Mouse (Mus musculus) heart, embryonic 16.5 days (tissue): ENCODE data around the gene Col6a4. TPM values are rescaled to one million over a fixed set of nuclear protein-coding genes. Genes with fewer than 3 reads are reported as not detected.

Source experiments
- ATAC-seq: fragments of 200-750 bp; cut with Nextera tagmentation; replicated peaks from 2 replicates; pipeline ENCODE4 v1.8.0; 2017; ENCODE audit warnings: moderate number of reproducible peaks; ENCODE audit not compliant: insufficient read depth, low FRiP score; ENCODE audit errors: extremely low read depth
- H3K27ac ChIP-seq: fragments of 300-500 bp; sonication (generic); 2 replicates; pipeline ENCODE4 v1.5.1; 2014; ENCODE audit warnings: mild to moderate bottlenecking, low read length, control low read depth, moderate library complexity
- H3K27me3 ChIP-seq: fragments of 300-500 bp; sonication (generic); 2 replicates; pipeline ENCODE4 v1.6.1; 2014; ENCODE audit warnings: low read length, mixed read lengths; ENCODE audit not compliant: control insufficient read depth, insufficient read depth
- H3K36me3 ChIP-seq: fragments of 300-500 bp; sonication (generic); 2 replicates; pipeline ENCODE4 v1.6.1; 2014; ENCODE audit not compliant: control insufficient read depth, insufficient read depth
- H3K4me1 ChIP-seq: fragments of 300-500 bp; sonication (generic); 2 replicates; pipeline ENCODE4 v1.6.1; 2014; ENCODE audit warnings: low read length, mixed read lengths; ENCODE audit not compliant: control insufficient read depth, insufficient read depth
- H3K4me2 ChIP-seq: fragments of 300-500 bp; sonication (generic); 2 replicates; pipeline ENCODE4 v1.6.1; 2014; ENCODE audit warnings: low read depth, mild to moderate bottlenecking, control low read depth, low read length
- H3K4me3 ChIP-seq: fragments of 300-500 bp; sonication (generic); 2 replicates; pipeline ENCODE4 v1.5.1; 2014; ENCODE audit warnings: mild to moderate bottlenecking, control low read depth, low read length
- H3K9ac ChIP-seq: fragments of 300-500 bp; sonication (generic); 2 replicates; pipeline ENCODE4 v1.6.1; 2014; ENCODE audit warnings: low read length, control low read depth
- H3K9me3 ChIP-seq: fragments of 300-500 bp; sonication (generic); replicated peaks from 2 replicates; pipeline ENCODE4 v1.6.1; 2016; ENCODE audit warnings: low read length; ENCODE audit not compliant: control insufficient read depth
- WGBS: fragments of 180-500 bp; shearing (Covaris S2); extraction: QIAGEN DNeasy Blood & Tissue Kit; methylation state at CpG from one replicate; pipeline ENCODE4 v1.1.7; 2014; 5-methylcytosine and 5-hydroxymethylcytosine counted together
- polyA plus RNA-seq: library from polyadenylated mRNA; unstranded; fragments of >200 nt; fragmentation: Nextera tagmentation; extraction: Ambion mirVana; gene quantifications from 2 replicates; pipeline ENCODE4 v1.2.1, GENCODE M21; 2015

Gene Col6a4
- 0.20 and 0.32 TPM in 2 replicates for polyA plus RNA-seq

DNA sequence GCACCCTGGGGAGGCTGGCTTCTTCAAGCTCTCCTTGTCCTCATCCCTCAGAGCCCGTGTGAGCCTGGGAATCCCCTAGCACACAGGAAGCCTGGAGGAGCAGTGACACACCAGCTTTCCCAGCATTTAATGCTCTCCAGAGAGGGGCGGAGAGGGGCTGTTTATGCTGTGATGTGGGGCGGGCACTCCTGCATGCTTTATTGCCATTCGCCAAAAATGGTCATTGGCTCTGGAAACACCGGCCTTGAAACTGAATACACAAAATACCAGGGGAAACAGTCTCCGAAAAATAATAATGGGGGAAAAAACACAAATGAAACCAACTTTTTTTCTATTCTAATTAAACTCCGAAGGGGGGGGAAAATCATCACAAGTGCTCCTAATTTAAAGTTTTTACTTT lies at the start of gene Col6a4:
Col6a4 (minus strand) TSS at position 101 of the 400 bp plus-strand sequence.
- no peaks in the 10 kb centered on the region for H3K27me3 ChIP-seq
- H3K36me3 ChIP-seq = no peaks in the 10 kb centered on the region
- no peak within 1 kb of the TSS for H3K27ac ChIP-seq
- ATAC-seq = no peak
- H3K4me2 ChIP-seq = no peak within 1 kb of the TSS
- H3K4me1 ChIP-seq = no peaks in the 10 kb centered on the region
- 60% methylated on average over 7 of the region's 7 CpGs for WGBS
- no peak within 1 kb of the TSS for H3K4me3 ChIP-seq
- no peaks in the 10 kb centered on the region for H3K9me3 ChIP-seq
- no peak within 1 kb of the TSS for H3K9ac ChIP-seq

DNA sequence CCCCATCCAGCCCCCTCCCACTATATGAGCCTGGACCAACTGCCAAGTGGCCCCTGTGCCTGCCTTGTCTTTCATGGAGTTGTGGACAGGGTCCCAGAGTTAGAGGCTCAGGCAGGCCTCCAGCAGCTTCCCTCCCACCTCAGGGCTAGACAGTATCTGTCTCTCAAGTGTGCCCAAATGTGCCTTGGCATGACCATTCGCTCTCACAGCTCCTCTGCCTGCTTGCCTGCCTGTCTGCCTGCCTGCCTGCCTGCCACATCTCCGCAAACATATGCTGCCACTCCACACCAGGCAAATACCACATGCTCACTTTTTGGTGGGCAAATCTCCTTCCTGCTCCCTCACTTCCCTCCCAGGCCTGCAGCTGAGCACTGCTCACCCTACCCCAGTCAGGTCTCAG lies 49.0 kb upstream of the Col6a4 start:
- 58% methylated on average over 2 of the region's 2 CpGs for WGBS
- Histone ChIP-seq H3K36me3 (no peaks in the 10 kb centered on the region), H3K9me3 (no peaks in the 10 kb centered on the region), H3K4me1 (peaks cover 5% of the 10 kb centered on the region; the same call in 1 of the 2 replicates), H3K27ac (no peak overlapping the region), H3K4me3 (no peak overlapping the region), H3K9ac (no peak overlapping the region), H3K27me3 (peaks cover 43% of the 10 kb centered on the region), H3K4me2 (no peak overlapping the region)
- no peak for ATAC-seq

DNA sequence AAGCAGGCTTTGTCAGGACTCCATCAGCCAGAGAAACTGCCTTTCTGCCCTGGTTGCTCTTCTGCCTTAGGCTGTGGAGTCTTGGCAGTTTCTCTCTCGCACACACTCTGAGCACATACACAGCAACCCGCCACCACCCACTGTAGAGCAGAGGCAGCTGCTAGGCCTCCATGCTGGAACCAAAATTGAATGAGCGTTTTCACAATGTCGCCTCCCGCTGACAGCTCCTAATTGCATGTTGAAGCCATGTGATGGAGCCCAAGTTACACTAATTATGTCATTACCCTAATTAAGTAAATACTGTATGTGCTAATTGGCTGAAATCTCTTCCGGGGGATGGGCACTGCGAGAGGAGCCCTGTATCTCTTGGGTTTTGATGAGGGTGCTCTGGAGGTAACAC lies 47.6 kb upstream of the Col6a4 start:
- H3K4me1 ChIP-seq = peaks cover 5% of the 10 kb centered on the region; the same call in 1 of the 2 replicates
- peaks cover 29% of the 10 kb centered on the region for H3K27me3 ChIP-seq
- no peaks in the 10 kb centered on the region for H3K36me3 ChIP-seq
- WGBS = 77% methylated on average over 7 of the region's 7 CpGs
- H3K9me3 ChIP-seq = no peaks in the 10 kb centered on the region
- no peak overlapping the region for H3K27ac ChIP-seq
- H3K4me2 ChIP-seq = no peak overlapping the region
- ATAC-seq = no peak
- H3K4me3 ChIP-seq = no peak overlapping the region
- no peak overlapping the region for H3K9ac ChIP-seq

DNA sequence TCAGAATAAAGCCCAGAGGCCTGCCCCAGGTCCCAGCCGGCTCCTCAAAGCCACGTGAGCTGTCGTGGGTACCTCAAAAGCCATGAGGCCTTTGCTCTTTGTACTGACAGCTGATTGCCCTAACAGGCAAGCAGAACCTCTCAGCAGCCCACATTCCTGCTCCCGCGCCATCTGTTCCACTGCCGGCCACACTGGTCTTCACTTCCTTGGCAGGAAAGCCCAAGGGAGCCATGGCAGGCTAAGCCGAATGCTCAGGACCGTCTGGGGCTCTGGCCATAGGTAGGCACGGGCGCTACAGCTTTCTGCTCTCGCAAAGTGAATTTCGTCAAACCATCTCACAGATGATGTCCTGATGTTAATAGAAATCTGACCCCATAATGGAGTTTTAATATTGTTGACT lies 45.4 kb upstream of the Col6a4 start:
- Histone ChIP-seq H3K27me3 (peaks cover 9% of the 10 kb centered on the region), H3K27ac (no peak overlapping the region), H3K9me3 (no peaks in the 10 kb centered on the region), H3K4me3 (no peak overlapping the region), H3K36me3 (no peaks in the 10 kb centered on the region), H3K9ac (no peak overlapping the region), H3K4me2 (no peak overlapping the region), H3K4me1 (no peaks in the 10 kb centered on the region; the same call in 1 of the 2 replicates)
- WGBS = 80% methylated on average over 12 of the region's 12 CpGs
- ATAC-seq = no peak

DNA sequence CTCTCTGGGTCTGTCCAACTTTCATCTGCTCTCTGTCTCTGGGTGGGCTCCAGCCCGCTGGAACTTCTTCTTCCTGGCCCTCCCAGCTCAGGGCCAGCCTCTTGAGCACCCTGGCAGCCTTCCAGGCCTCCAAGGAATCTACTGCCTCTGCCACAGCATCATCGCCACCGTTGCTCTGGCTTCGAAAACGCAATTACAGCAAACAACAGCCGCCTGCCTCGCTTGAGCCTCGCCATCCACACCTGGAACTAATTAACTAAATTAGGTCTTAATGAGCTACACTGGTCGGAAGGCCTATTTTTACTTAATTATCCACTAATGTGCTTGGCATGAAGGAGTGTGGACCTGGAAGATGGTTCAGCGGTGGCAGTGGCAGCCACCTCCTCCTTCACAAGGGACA lies 43.2 kb upstream of the Col6a4 start:
- Histone ChIP-seq H3K9ac (no peak overlapping the region), H3K4me1 (no peaks in the 10 kb centered on the region; the same call in 1 of the 2 replicates), H3K9me3 (no peaks in the 10 kb centered on the region), H3K4me3 (no peak overlapping the region), H3K27me3 (no peaks in the 10 kb centered on the region), H3K27ac (no peak overlapping the region), H3K36me3 (no peaks in the 10 kb centered on the region), H3K4me2 (no peak overlapping the region)
- ATAC-seq = no peak
- WGBS = 51% methylated on average over 10 of the region's 10 CpGs

DNA sequence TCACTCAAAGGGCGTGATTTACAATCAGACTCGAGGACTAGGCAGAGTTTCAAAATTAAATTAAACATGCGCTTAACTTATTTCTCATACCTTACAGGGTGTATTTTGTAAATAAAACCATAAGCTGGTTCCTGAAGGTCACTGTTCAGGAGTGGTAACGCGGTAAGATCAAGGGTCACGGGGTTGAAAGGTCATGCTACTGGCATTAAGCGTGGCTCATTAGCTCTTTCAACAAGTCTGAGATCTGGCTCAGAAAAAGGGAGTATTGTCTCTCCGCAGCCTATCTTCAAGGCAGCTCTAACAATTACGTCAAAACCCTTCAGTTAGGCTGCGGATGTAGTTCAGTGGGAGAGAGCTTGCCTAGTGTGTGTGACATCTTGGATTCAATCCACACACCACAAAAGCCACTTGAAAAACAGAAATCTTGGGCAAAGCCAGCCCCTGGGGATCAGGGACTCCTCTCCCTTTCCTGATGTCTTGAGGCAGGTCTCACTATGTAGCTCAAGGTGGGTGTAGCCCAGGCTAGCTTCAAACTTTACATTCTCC lies 41.2 kb upstream of the Col6a4 start:
- ATAC-seq = no peak
- H3K27ac ChIP-seq = no peak overlapping the region
- H3K4me2 ChIP-seq = no peak overlapping the region
- no peak overlapping the region for H3K9ac ChIP-seq
- no peaks in the 10 kb centered on the region for H3K9me3 ChIP-seq
- no peak overlapping the region for H3K4me3 ChIP-seq
- no peaks in the 10 kb centered on the region; the same call in 1 of the 2 replicates for H3K4me1 ChIP-seq
- WGBS = 66% methylated on average over 10 of the region's 10 CpGs
- no peaks in the 10 kb centered on the region for H3K36me3 ChIP-seq
- H3K27me3 ChIP-seq = no peaks in the 10 kb centered on the region

DNA sequence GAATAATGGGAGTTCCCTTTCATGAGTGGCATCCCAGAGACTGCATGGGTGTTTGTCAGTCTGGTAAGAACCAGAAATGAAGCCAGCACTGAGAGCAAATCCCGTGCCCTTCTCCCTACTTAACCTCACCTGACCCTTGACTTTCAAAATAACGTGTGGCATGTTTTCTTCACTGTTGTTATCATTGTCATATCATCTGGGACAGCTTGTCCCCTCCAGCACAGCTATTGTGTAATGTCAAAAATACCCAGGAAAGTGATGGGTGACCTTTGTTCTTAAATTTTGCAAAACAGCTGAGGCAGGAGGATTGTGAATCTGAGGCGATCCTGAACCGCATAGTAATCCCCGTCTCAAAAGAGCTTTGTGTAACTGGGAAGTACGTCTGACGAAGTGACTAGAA lies 33.7 kb upstream of the Col6a4 start:
- H3K36me3 ChIP-seq = no peaks in the 10 kb centered on the region
- no peak overlapping the region for H3K4me3 ChIP-seq
- no peaks in the 10 kb centered on the region for H3K27me3 ChIP-seq
- no peaks in the 10 kb centered on the region for H3K4me1 ChIP-seq
- no peak overlapping the region for H3K4me2 ChIP-seq
- H3K9ac ChIP-seq = no peak overlapping the region
- ATAC-seq = no peak
- H3K27ac ChIP-seq = no peak overlapping the region
- H3K9me3 ChIP-seq = no peaks in the 10 kb centered on the region
- 74% methylated on average over 7 of the region's 7 CpGs for WGBS

DNA sequence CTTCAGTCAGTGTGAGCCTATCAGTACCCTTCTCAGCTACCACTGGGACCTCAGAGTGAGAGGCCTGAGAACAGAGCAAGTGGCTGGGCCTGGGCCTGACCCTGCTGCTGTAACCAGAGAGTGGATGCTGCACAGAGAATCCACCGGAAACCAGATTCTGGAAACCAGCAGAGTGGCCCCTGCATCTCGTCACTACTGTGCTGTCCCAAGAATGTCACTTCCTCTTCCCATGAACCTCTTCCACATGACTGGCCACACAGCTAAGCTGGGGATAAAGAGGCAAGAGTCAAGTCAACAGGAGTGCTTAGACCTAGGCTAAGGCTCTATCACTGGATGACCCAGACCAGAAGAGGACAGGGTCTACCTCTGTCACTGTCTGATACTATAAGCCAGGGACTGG lies 32.5 kb upstream of the Col6a4 start:
- 67% methylated on average over 2 of the region's 2 CpGs for WGBS

DNA sequence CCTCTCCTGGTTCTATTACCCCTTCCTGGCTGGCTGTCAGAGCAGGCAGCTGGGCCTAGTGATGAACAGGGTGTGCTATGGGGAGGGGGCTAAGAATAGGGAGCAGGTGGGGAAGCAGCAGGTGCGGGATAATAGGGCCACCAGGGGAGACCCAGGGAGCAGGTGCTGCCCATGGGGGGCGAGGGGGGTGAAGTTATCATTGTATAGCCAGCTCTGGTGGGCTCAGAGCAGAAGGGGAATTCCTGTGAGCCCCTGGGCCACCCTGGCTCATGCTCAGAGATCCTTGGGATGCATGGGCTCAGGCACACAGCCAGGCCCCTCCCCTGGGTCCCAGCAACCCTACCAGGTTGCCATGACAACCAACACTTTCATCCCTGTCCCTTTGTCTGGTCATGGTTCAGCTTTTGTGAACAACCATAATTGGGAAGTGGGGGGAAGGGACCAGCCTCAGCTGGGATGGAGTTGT lies 30.2 kb upstream of the Col6a4 start:
- ATAC-seq = no peak

More for the DNA sequence above, 32.5 kb upstream of the Col6a4 start:
- no peaks in the 10 kb centered on the region for H3K9me3 ChIP-seq
- H3K27me3 ChIP-seq = no peaks in the 10 kb centered on the region
- no peaks in the 10 kb centered on the region for H3K4me1 ChIP-seq
- no peaks in the 10 kb centered on the region for H3K36me3 ChIP-seq
- no peak overlapping the region for H3K9ac ChIP-seq
- ATAC-seq = no peak
- H3K27ac ChIP-seq = no peak overlapping the region
- H3K4me3 ChIP-seq = no peak overlapping the region
- H3K4me2 ChIP-seq = no peak overlapping the region

More for the DNA sequence above, 30.2 kb upstream of the Col6a4 start:
- Histone ChIP-seq H3K4me1 (no peaks in the 10 kb centered on the region), H3K4me3 (no peak overlapping the region), H3K36me3 (no peaks in the 10 kb centered on the region), H3K9me3 (no peaks in the 10 kb centered on the region), H3K9ac (no peak overlapping the region), H3K4me2 (no peak overlapping the region), H3K27me3 (no peaks in the 10 kb centered on the region), H3K27ac (no peak overlapping the region)
- 59% methylated on average over 2 of the region's 2 CpGs for WGBS
